Mouse (Mus musculus) urinary bladder, postnatal 4 days (tissue): ENCODE results near the gene Zfp40.
"Not testable (repeated sequence)": the region's sequence is repeated elsewhere in the genome, so short reads cannot be mapped to it uniquely, and the experiment has no call there.

Experiments used
- DNase-seq, 2 experiments: peaks; one replicate each; pipeline ENCODE4 v3.0.0; 2021 to 2022; ENCODE audit warnings: low spot score in 2 of 2

Zfp40 gene

DNA sequence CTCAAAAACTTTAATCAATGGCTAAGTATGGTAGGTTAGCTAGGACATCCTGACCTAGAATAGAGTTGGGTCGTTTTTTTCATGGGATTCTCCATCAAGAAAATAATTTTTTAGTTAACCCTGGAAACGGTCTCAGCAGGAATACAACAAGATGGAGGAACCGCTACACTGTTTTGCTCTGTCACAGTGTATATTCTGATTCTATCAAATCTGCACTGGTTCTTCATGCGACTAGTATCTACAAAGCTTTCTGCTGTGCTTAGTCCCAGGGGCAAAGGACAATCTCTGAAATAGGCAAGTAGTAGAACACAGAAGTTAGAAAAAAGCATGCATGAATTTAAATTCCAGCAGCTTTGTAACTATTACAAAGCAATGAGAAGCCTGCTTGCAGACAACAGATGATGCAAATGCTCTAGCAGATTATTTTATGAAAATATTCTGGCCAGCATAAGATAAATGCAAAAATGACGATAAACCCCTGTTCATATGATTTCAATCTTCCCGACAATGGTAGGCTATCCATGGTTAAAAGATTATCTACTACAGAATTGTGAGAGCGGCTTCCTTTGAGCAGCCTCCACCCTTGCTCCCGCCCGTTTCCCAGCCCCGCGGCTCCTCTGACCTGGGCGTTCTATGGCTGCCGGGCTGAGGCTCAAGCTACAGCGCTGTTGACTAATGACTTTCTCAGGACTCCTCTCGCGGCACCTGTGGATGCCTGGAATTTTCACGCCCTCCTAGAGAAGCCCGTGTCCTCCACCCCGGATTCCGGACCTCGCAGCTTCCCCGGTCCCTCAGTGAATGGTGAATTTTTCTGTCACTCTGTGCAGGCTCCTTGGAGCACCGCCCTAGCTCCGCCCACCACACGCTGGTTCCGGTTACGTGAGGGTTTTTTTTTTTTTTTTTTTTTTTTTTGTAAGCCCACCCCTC, at the start of gene Zfp40:
Gene Zfp40 (minus strand): TSS at position 800 of the 927 bp plus-strand sequence.
- peak; percentile 85 to 92 for DNase-seq

DNA sequence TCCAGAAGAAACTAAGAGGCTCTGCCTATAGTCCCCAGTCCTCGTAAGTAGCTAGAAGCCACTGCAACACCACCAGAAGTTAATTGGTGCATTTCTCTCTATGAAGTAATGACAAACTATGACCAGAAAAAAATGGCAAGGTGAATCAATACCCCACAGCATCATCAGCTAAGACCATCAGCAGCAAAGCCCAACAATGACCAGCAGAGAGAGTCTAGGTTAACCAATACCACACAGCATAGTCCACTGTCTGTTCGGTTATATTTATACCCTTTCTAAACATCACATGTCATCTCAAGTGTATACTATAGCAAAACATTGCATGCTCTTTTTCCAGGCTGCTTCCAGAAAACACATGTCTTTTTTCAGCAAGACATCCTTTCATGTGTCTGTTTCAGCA, 25.3 kb upstream of the Zfp40 start:
- no peak for DNase-seq

- DNase-seq = not testable (repeated sequence)
Observed at GRCm38 (mm10) chr17:23199856-23200255, 6.8 kb upstream of the Zfp40 start.

GRCm38 (mm10) chr17:23193441-23193840, 389 bp upstream of the Zfp40 start:
- DNase-seq = peak in 1 of 2 experiments; percentile 20

GRCm38 (mm10) chr17:23187680-23188079, 5.4 kb downstream of the Zfp40 start:
- no peak for DNase-seq
